ENCODE assay signal across 13 mouse cellular contexts in the genomic region with DNA sequence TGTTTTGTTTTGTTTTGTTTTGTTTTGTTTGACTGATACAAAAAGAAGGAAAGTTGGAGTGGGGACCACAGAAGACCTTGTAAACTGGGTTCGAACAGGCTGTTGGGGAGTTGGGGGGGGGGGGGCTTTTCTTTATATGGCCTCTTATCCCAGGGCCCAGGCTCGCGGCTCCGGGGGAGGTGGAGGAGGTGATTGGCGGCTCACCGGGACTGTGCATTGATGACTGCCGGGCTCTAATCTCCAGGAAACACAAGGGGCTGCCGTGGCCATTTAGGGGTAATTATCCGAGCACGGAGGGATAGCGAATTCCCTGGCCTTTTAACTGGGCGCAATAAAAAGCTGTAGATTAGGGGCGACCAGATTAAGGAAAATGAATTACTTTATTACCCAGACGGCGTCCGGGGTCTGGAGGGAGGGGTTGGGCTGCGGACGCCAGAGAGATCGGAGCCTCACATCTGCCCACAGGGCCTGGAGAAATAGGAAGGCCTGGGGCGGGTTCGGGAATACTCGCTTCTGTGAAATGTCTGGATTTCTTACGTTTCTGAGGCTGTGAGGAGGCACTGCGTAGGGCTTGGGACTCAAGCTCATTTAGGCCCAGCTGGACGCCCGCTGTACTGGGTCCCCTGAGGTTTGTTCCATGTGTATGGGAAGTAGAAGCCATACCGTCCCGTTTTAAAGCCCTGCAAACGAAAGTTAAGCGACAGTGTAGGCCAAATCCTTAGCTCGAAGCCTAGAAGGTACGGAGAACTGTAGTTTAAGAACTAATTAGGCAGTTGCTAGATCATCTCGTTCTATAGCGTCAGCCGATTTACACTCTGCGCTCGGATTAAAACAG. TPM values are rescaled to one million over a fixed set of nuclear protein-coding genes. Genes with fewer than 3 reads are reported as not detected.
A peak's percentile ranks its signal among the peaks of the same experiment; 100 is the strongest.
DNase-seq lines count a peak whose midpoint lies in the region; ATAC-seq and TF ChIP-seq lines count a peak whose summit lies in the region.
"Had no signal": no experiment of that assay in that cellular context is flagged by ENCODE, and none has a peak within 500 bp of the region (broad histone marks: within the 10 kb centered on the region; RNA-seq: fewer than 3 reads in every experiment).

No protein-coding gene starts in this region.

- no peak overlapping the region for H3K27ac ChIP-seq in heart, postnatal 0 days (ENCODE audit: low read depth)
- no peak overlapping the region for H3K27ac ChIP-seq in embryonic fibroblast, embryonic 13.5 days (ENCODE audit: insufficient read depth, low read length)
- peak overlapping the region; percentile 72 for H3K27ac ChIP-seq in limb, embryonic 15.5 days
- H3K27ac ChIP-seq: liver, embryonic 12.5 days; macrophage had no signal

- no peak overlapping the region for H3K4me2 ChIP-seq in heart, postnatal 0 days (ENCODE audit: low read depth, low read length)
- H3K4me2 ChIP-seq in limb, embryonic 15.5 days, result peak overlapping the region; percentile 25

- peak overlapping the region; percentile 23 for H3K4me3 ChIP-seq in heart, postnatal 0 days (ENCODE audit: low read depth, low read length)
- H3K4me3 ChIP-seq in embryonic fibroblast, embryonic 13.5 days (ENCODE audit: insufficient read depth, low read length), result 0 out of 2 replicates have a peak overlapping the region, but pooled peaks have one; percentile 3
- H3K4me3 ChIP-seq in limb, embryonic 15.5 days, result peak overlapping the region; percentile 57

- peaks cover 7% of the 10 kb centered on the region; the same call in 1 of the 2 replicates for H3K9me3 ChIP-seq in heart, postnatal 0 days (replicated peaks; ENCODE audit: control insufficient read depth, low read length)
- H3K9me3 ChIP-seq in limb, embryonic 15.5 days, result no peaks in the 10 kb centered on the region
- H3K9me3 ChIP-seq: liver, embryonic 12.5 days had no signal

- no peak for TF ChIP-seq EP300 in heart, postnatal 0 days (IDR thresholded peaks at IDR 0.05; ENCODE audit: low read depth)

- no peak for DNase-seq in heart, postnatal 0 days (ENCODE audit: low spot score)
- DNase-seq in heart, adult 9 months (ENCODE audit: low spot score in 2 of 2), result no peak
- peak; percentile 71 for DNase-seq in embryo, embryonic 10 days (ENCODE audit: low spot score)
- no peak for DNase-seq in urinary bladder, postnatal 10 days (ENCODE audit: low spot score)
- no peak for DNase-seq in layer of hippocampus, adult 11-12 months (ENCODE audit: low spot score)
- no peak for DNase-seq in lung, postnatal 36 days
- DNase-seq: adrenal gland, postnatal 36 days; right cerebral cortex, postnatal 25 days had no signal

- TF ChIP-seq CTCF in heart, postnatal 0 days (IDR thresholded peaks at IDR 0.05; ENCODE audit: low read depth), result no peak
- TF ChIP-seq CTCF in embryonic fibroblast, embryonic 13.5 days (IDR thresholded peaks at IDR 0.05; ENCODE audit: borderline replicate concordance, insufficient read depth, low read length), result no peak

- peaks cover 11% of the 10 kb centered on the region for H3K4me1 ChIP-seq in heart, postnatal 0 days (ENCODE audit: control insufficient read depth, insufficient read depth)
- H3K4me1 ChIP-seq in embryonic fibroblast, embryonic 13.5 days (ENCODE audit: control insufficient read depth, insufficient read depth, low read length), result no peaks in the 10 kb centered on the region
- H3K4me1 ChIP-seq in limb, embryonic 15.5 days, result peaks cover 54% of the 10 kb centered on the region

- WGBS in heart, postnatal 0 days, result 2% methylated on average over 37 of the region's 37 CpGs
- 5% methylated on average over 37 of the region's 37 CpGs for WGBS in limb, embryonic 15.5 days

- H3K36me3 ChIP-seq in heart, postnatal 0 days (replicated peaks; ENCODE audit: control insufficient read depth, insufficient read depth, low read length), result no peaks in the 10 kb centered on the region
- H3K36me3 ChIP-seq in limb, embryonic 15.5 days, result no peaks in the 10 kb centered on the region
- H3K36me3 ChIP-seq: liver, embryonic 12.5 days had no signal

- peaks cover 98% of the 10 kb centered on the region for H3K27me3 ChIP-seq in heart, postnatal 0 days (ENCODE audit: control insufficient read depth, insufficient read depth, low read length)
- H3K27me3 ChIP-seq in limb, embryonic 15.5 days, result peaks cover 92% of the 10 kb centered on the region

- no peak for TF ChIP-seq POLR2A in embryonic fibroblast, embryonic 13.5 days (IDR thresholded peaks at IDR 0.05; ENCODE audit: low read depth, low read length)

- no peak for ATAC-seq in heart, postnatal 0 days (ENCODE audit: insufficient read depth, low read depth)
- no peak for ATAC-seq in limb, embryonic 15.5 days (ENCODE audit: insufficient number of reproducible peaks, low FRiP score, low TSS enrichment, low read depth)
- ATAC-seq: liver, embryonic 12.5 days had no signal

- no peak overlapping the region for H3K9ac ChIP-seq in heart, postnatal 0 days (replicated peaks; ENCODE audit: low read depth, low read length)
- no peak overlapping the region for H3K9ac ChIP-seq in limb, embryonic 15.5 days
- H3K9ac ChIP-seq: liver, embryonic 12.5 days had no signal

RNA-seq across cellular contexts. Expression of a gene that starts 1.4 kb away (rescaled TPM):
- total RNA-seq in heart, postnatal 0 days (2014; rRNA removed; ENCODE audit: low replicate concordance), result 7.8 and 15.4 TPM in 2 replicates
- 4.4 and 4.6 TPM in 2 replicates for polyA plus RNA-seq in heart, postnatal 0 days (2015; fragmentation: Nextera tagmentation; extraction: Ambion mirVana)
- polyA plus RNA-seq in embryonic fibroblast, embryonic 13.5 days (2011; ENCODE audit: insufficient read length, low read depth, missing spikeins), result 4.8 and 15.7 TPM in 2 replicates
- polyA plus RNA-seq in limb, embryonic 15.5 days (2015; fragmentation: Nextera tagmentation; extraction: Ambion mirVana), result 137 and 155 TPM in 2 replicates
- total RNA-seq: hematopoietic stem cell, adult 5-6 weeks had no signal
- polyA plus RNA-seq: macrophage had no signal

Comparison
In these comparisons a context has a peak if more than half of its experiments do, and no peak if none do; other contexts are left out.
1. H3K4me3 ChIP-seq: peak in every context shown above with its lines; median percentile 57 in limb, embryonic 15.5 days; 23 in heart, postnatal 0 days; 3 in embryonic fibroblast, embryonic 13.5 days.